Mouse (Mus musculus) neural tube, embryonic 15.5 days (tissue): ENCODE results near the gene Pla2g4c. TPM values are rescaled to one million over a fixed set of nuclear protein-coding genes. Genes with fewer than 3 reads are reported as not detected.

Source experiments
- ATAC-seq: fragments of 200-750 bp; cut with Nextera tagmentation; 2 replicates; pipeline ENCODE4 v1.8.0; 2017; ENCODE audit warnings: mild to moderate bottlenecking, moderate TSS enrichment, moderate library complexity; ENCODE audit not compliant: low FRiP score
- H3K27ac ChIP-seq: fragments of 300-500 bp; sonication (generic); replicated peaks from 2 replicates; pipeline ENCODE4 v1.5.1; 2015; ENCODE audit warnings: mild to moderate bottlenecking, inconsistent platforms
- H3K27me3 ChIP-seq: fragments of 300-500 bp; sonication (generic); replicated peaks from 2 replicates; pipeline ENCODE4 v1.6.1; 2015; ENCODE audit warnings: inconsistent platforms
- H3K36me3 ChIP-seq: fragments of 300-500 bp; sonication (generic); 2 replicates; pipeline ENCODE4 v1.6.1; 2015; ENCODE audit warnings: inconsistent platforms
- H3K4me1 ChIP-seq: fragments of 300-500 bp; sonication (generic); 2 replicates; pipeline ENCODE4 v1.6.1; 2015; ENCODE audit warnings: inconsistent platforms
- H3K4me2 ChIP-seq: fragments of 300-500 bp; sonication (generic); 2 replicates; pipeline ENCODE4 v1.6.1; 2015; ENCODE audit warnings: inconsistent platforms, mild to moderate bottlenecking, moderate library complexity
- H3K4me3 ChIP-seq: fragments of 300-500 bp; sonication (generic); replicated peaks from 2 replicates; pipeline ENCODE4 v1.5.1; 2015; ENCODE audit warnings: mild to moderate bottlenecking, inconsistent platforms
- H3K9ac ChIP-seq: fragments of 300-500 bp; sonication (generic); replicated peaks from 2 replicates; pipeline ENCODE4 v1.6.1; 2015; ENCODE audit warnings: mild to moderate bottlenecking, inconsistent platforms
- H3K9me3 ChIP-seq: fragments of 300-500 bp; sonication (generic); replicated peaks from 2 replicates; pipeline ENCODE4 v1.6.1; 2016; ENCODE audit warnings: inconsistent platforms
- WGBS: fragments of 180-500 bp; shearing (Covaris S2); methylation state at CpG from one replicate; pipeline ENCODE4 v1.1.7; 2015; ENCODE audit warnings: mixed read lengths; 5-methylcytosine and 5-hydroxymethylcytosine counted together
- polyA plus RNA-seq: library from polyadenylated mRNA; unstranded; fragments of >200 nt; fragmentation: Nextera tagmentation; extraction: Ambion mirVana; gene quantifications from 2 replicates; pipeline ENCODE4 v1.2.1, GENCODE M21; 2015

The Pla2g4c gene
- polyA plus RNA-seq, 1 experiment from 2014 or later, result 0.72 TPM

DNA sequence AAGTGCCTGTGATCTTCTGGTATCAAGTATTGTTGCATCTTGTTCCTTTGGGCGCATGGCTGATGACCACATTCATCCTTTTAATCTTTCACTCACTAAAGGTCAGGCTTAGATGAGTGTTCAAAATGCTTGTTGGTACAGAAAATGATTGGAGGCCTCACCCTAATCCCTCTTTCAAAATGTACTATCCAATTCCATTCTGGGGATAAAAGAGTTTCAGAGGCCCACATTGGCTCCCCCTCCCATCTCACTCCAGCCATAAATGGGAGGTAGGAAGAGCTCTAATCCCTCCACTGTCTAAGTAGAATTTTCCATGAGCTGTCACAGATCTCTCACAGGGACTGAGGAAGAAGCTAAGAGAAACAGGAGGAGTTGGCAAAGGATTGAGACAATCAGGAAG lies 73.4 kb downstream of the Pla2g4c start, which contains the start of gene Cabp5:
Cabp5 (plus strand) TSS at position 301 of the 400 bp plus-strand sequence.
- ATAC-seq, result no peak
- WGBS, result 88% methylated on average over 1 of the region's 1 CpGs
- H3K4me3 ChIP-seq, result no peak within 1 kb of the TSS

More for the DNA sequence above, 73.4 kb downstream of the Pla2g4c start, which contains the start of gene Cabp5:
- no peaks in the 10 kb centered on the region for H3K27me3 ChIP-seq
- no peaks in the 10 kb centered on the region for H3K4me1 ChIP-seq
- no peaks in the 10 kb centered on the region; the same call in 1 of the 2 replicates for H3K9me3 ChIP-seq
- no peak within 1 kb of the TSS for H3K9ac ChIP-seq
- no peak within 1 kb of the TSS for H3K27ac ChIP-seq
- H3K4me2 ChIP-seq, result no peak within 1 kb of the TSS
- H3K36me3 ChIP-seq, result no peaks in the 10 kb centered on the region

Other genes starting within 250 kb of the Pla2g4c start
- 0.12 and 0.20 TPM in 2 replicates for gene Vmn1r85, start 229.5 kb upstream of the Pla2g4c start, polyA plus RNA-seq
- gene Vmn1r86, start 204.7 kb upstream of the Pla2g4c start, polyA plus RNA-seq, result not detected in 2 replicates
- not detected in 2 replicates for gene Vmn1r87, start 184.5 kb upstream of the Pla2g4c start, polyA plus RNA-seq
- not detected in 2 replicates for gene Vmn1r88, start 165.1 kb upstream of the Pla2g4c start, polyA plus RNA-seq
- not detected in 2 replicates for gene Vmn1r89, start 111.6 kb upstream of the Pla2g4c start, polyA plus RNA-seq
- gene Lig1, start 47.4 kb upstream of the Pla2g4c start, polyA plus RNA-seq, result 29.5 and 48.4 TPM in 2 replicates
- gene Zswim9, start 45.9 kb upstream of the Pla2g4c start, polyA plus RNA-seq, result 9.4 and 9.6 TPM in 2 replicates
- 0.18 TPM in 1 of 2 replicates, not detected in the other for gene Cabp5, start 73.5 kb downstream of the Pla2g4c start, polyA plus RNA-seq
- not detected in 2 replicates for gene Bsph1, start 126.2 kb downstream of the Pla2g4c start, polyA plus RNA-seq
- not detected in 2 replicates for gene Bsph2, start 246.4 kb downstream of the Pla2g4c start, polyA plus RNA-seq